Comparison of ENCODE assay signal across 1 mouse cellular context in genomic region chr10:41514921-41515320, GRCm38 (mm10).
TF ChIP-seq lines count a peak whose summit lies in the region.

No protein-coding gene starts in this region.

TF ChIP-seq in CH12.LX, 34 proteins besides CTCF, POLR2A, EP300 and RAD21 (continued from another document):
- TF ChIP-seq ZNF384 (IDR thresholded peaks at IDR 0.05; ENCODE audit: low read depth, low read length), result no peak
- TF ChIP-seq JUN (IDR thresholded peaks at IDR 0.05; ENCODE audit: insufficient read depth, low read depth, low read length), result peak; percentile 51; the same call in 1 of the 2 replicates
- TF ChIP-seq BHLHE40 (IDR thresholded peaks at IDR 0.05; ENCODE audit: low read depth, low read length), result peak; percentile 9; the same call in 1 of the 2 replicates
- TF ChIP-seq TCF12 (IDR thresholded peaks at IDR 0.05; ENCODE audit: low read depth, low read length), result 0 out of 2 replicates have a peak, but pooled peaks have one; percentile 27
- TF ChIP-seq UBTF (IDR thresholded peaks at IDR 0.05; ENCODE audit: low read depth, low read length), result no peak
- peak; percentile 56 for TF ChIP-seq ETS1 (conservative IDR thresholded peaks at IDR 0.05; ENCODE audit: low read depth, low read length)
- no peak for TF ChIP-seq ZMIZ1 (IDR thresholded peaks at IDR 0.05; ENCODE audit: low read depth, low read length)
- no peak for TF ChIP-seq MAFK (IDR thresholded peaks at IDR 0.05; ENCODE audit: insufficient replicate concordance, low read length)
- TF ChIP-seq JUND (conservative IDR thresholded peaks at IDR 0.05; ENCODE audit: low read depth, low read length), result peak; percentile 33; the same call in 1 of the 2 replicates
- TF ChIP-seq IRF4 (IDR thresholded peaks at IDR 0.05; ENCODE audit: low read depth, low read length), result peak; percentile 68; the same call in 1 of the 2 replicates
- no peak for TF ChIP-seq KAT2A (IDR thresholded peaks at IDR 0.05; ENCODE audit: insufficient replicate concordance, low read length)
- no peak for TF ChIP-seq GABPA (IDR thresholded peaks at IDR 0.05; ENCODE audit: insufficient replicate concordance, low read depth, low read length)
- no peak for TF ChIP-seq SMC3 (IDR thresholded peaks at IDR 0.05; ENCODE audit: low read depth, low read length)
- TF ChIP-seq ZC3H11A (IDR thresholded peaks at IDR 0.05; ENCODE audit: low read depth, low read length), result no peak
- TF ChIP-seq NRF1 (IDR thresholded peaks at IDR 0.05; ENCODE audit: low read depth, low read length), result no peak
- TF ChIP-seq CHD1 (IDR thresholded peaks at IDR 0.05; ENCODE audit: low read depth, low read length), result no peak
- TF ChIP-seq MXI1 (IDR thresholded peaks at IDR 0.05; ENCODE audit: low read depth, low read length), result no peak
- TF ChIP-seq CHD2 (IDR thresholded peaks at IDR 0.05; ENCODE audit: low read length), result no peak
- TF ChIP-seq MEF2A (IDR thresholded peaks at IDR 0.05; ENCODE audit: borderline replicate concordance, low read depth, low read length), result 0 out of 2 replicates have a peak, but pooled peaks have one; percentile 43
